Mouse (Mus musculus) 416B (cell line): Measurements from ENCODE around the gene Traf7.
A peak's percentile ranks its signal among the peaks of the same experiment; 100 is the strongest.

ENCODE experiments used
- DNase-seq: peaks from one replicate; pipeline ENCODE4 v3.0.0; 2011; ENCODE audit warnings: low read depth

Gene Traf7

GRCm38 (mm10) chr17:24527723-24528559 is at the start of gene Traf7:
Gene Traf7 (minus strand): TSS chr17:24527938.
- DNase-seq: peak; percentile 100

- no peak for DNase-seq
Observed at GRCm38 (mm10) chr17:24573811-24574210, 46.1 kb upstream of the Traf7 start.

DNA sequence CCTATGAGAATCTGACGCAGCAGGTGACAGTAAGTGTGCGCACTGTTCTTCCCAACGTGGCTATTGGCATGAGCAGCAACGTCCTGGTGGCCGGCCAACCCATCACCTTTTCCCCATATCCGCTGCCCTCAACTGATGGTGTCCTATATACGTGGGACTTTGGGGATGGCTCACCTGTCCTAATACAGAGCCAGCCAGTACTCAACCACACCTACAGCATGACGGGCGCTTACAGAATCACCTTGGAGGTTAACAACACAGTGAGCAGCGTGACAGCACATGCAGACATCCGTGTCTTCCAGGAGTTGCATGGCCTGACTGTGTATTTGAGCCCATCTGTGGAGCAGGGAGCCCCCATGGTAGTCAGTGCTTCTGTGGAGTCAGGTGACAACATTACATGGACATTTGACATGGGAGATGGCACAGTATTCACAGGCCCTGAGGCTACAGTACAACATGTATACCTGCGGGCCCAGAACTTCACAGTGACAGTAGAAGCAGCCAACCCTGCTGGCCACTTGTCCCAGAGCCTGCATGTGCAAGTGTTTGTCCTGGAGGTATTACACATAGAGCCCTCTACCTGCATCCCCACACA is 45.0 kb upstream of the Traf7 start:
- no peak for DNase-seq

DNA sequence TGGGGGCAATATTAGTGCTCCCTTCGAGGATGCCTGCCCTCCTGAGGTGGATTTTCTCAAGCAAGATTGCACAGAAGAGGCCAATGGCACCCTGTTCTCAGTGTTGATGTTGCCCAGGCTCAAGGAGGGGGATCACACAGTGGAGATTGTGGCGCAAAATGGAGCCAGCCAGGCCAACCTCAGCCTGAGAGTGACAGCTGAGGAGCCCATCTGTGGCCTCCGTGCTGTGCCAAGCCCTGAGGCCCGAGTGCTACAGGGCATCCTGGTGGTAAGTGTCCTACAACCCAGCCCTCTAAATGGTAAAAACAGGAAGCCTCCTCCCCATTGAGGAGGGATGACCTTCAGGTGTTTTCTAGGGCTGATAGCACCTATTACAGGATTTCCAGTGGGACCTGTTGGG is 42.1 kb upstream of the Traf7 start:
- no peak for DNase-seq

GRCm38 (mm10) chr17:24567034-24567779 is 39.5 kb upstream of the Traf7 start:
- no peak for DNase-seq

GRCm38 (mm10) chr17:24565792-24566191 is 38.1 kb upstream of the Traf7 start:
- no peak for DNase-seq

DNA sequence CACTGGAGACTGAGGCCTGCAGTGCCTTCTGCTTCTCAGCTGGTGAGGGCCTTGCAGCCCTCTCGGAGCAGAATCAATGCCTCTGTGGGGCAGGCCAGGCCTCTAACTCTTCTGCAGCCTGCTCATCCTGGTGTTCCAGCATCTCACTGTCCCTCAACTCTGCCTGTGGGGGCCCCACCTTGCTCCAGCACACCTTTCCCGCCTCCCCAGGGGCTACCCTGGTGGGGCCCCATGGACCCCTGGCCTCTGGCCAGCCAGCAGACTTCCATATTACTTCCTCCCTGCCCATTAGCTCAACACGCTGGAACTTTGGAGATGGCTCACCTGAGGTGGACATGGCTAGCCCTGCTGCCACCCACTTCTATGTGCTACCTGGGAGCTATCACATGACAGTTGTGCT is 37.4 kb upstream of the Traf7 start:
- DNase-seq: no peak

GRCm38 (mm10) chr17:24564422-24564821 is 36.7 kb upstream of the Traf7 start:
- no peak for DNase-seq

- peak; percentile 59 for DNase-seq
Observed at GRCm38 (mm10) chr17:24563638-24564037, 35.9 kb upstream of the Traf7 start.

DNA sequence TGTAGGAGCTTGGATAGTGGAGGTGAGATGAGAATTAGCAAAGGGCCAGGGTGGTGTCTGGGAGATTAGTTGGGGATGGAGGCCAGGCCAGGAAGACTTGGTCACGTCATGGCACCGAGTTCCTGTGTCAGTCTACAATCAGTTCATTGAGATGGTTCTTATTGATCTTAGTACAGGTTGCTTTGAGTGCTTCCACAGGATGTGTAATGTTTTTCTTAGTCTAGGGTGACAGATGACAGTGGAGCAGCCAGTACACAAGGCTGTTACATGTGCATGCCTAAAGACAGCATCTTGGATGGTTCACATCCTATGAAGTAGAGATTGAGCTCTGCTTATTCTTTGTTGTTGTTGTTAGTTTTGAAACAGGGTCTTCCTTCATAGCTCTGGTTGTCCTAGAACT is 33.9 kb upstream of the Traf7 start:
- no peak for DNase-seq

DNA sequence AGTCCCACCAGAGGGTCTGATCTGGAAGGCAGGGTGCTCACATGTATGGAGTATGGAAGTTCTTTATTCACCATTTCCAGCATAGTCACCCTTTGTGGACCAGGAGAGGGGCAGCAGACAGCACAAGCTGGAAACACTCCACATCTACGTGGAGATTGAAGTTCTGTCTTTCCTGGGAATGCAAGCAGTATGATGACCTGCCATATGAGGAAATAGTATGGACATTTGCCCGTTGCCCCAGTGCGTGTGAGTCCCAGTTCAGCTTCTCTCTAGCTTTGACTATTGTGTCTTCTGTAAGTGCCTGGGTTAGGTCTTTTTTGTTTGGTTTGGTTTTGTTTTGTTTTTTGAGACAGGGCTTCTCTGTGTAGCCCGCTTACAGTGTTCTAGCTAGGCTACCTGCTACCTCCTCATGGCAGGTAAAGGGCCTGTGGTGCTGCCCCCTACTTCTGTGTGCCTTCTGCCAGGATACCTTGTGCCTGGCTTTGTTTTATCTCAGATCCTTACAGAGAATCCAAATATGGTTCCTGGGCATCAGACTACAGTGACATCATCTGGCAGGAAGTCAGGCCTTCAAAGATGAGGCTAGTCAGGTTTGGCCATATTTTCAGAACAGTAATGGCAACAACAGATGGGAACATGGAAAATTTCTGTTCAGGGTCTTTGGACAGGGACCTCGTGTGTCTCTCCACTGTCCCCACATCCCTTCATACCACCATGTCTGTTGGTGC is 32.7 kb upstream of the Traf7 start:
- no peak for DNase-seq

GRCm38 (mm10) chr17:24559146-24559545 is 31.4 kb upstream of the Traf7 start:
- peak; percentile 40 for DNase-seq

GRCm38 (mm10) chr17:24558600-24559099 is 30.9 kb upstream of the Traf7 start:
- DNase-seq: no peak

GRCm38 (mm10) chr17:24557091-24557490 is 29.4 kb upstream of the Traf7 start:
- DNase-seq: no peak

DNA sequence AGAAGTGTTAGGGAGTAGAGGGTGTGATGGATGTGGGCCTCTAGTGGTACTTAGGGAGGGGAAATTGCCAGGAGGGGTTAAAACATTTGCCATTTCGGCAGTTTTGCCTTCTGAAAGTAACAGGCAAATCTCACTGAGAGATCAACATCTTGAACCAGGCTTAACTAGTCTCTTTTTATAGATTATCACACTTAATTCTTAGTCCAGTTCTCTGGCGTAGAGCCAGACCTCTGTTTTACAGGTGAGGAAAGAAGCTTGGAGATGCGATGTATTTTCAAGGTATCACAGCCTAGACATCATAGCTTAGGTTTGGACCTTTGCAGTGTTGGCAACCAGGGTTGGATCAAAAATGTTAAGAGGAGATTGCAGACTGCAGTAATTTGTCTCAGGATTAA is 23.3 kb upstream of the Traf7 start:
- DNase-seq: no peak

DNA sequence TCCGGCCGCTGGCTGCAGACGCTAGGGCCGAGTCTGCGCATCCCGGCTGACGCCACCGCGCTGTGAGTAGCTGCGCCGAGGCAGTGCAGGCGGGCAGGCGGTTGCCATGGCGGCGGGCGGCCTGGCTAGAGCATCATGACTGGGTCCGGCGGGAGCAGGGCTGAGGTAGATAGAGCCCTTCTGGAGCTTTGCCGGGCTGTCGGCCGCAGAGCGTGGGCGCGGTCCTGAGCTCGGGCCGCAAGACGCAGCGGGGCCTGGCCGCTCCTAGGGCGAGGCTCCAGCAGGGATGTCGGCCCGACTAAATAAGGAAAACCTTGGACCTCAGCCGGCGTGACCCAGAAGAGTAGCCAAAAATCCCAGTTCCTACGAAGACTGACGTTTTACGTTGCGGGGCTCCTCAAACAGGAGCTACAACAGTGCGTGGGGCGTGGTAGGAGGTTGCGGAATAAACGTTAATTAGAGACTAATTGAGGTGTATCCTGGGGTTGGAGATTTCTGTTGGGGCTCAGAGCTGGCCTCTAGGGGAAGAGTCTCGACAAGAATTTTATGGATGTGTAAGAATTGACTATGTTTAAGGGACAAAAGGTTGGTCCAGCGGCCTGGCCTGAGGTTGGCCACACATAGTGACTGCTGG is 22.8 kb upstream of the Traf7 start:
- peak; percentile 68 for DNase-seq

DNA sequence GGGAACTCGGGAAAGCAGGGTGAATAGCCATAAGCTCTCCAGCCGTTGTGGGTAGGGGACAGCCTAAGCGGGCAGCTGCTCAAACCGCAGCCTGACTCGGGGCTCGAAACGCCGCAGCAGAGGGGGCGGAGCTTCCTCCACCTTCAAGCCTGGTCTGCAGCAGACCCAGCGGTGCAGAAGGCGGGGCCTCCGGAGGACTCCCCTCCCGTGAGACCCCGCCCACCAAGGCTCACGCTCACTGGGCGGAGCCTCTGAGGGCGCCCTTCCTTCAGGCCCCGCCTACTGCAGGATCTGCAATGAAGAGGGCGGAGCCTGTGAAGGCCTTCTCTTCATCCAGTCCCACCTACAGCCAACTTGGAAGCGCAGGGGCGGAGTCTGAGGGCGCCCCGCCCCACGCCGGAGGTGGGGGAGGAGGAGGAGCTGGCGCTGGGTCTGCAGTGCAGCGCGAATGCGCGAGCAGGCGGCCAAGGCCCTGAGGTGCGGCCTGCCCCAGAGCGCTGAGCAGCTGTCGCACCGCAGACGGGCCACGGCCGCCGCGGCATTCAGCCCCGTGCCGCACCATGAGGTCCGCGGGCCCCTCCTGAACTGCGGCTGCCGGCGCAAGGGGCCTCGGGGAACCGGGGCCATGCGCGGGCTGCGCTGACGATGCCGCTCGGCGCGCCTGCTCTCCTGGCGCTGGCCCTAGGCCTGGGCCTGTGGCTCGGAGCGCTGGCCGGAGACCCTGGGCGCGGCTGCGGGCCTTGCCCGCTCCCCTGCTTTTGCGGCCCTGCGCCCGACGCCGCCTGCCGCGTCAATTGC is 22.1 kb upstream of the Traf7 start, which contains the start of gene Pkd1:
Pkd1 (plus strand) TSS at position 217 of the 798 bp plus-strand sequence.
- DNase-seq: peak; percentile 100

GRCm38 (mm10) chr17:24548921-24549617 is 21.3 kb upstream of the Traf7 start:
- DNase-seq: peak; percentile 87

DNA sequence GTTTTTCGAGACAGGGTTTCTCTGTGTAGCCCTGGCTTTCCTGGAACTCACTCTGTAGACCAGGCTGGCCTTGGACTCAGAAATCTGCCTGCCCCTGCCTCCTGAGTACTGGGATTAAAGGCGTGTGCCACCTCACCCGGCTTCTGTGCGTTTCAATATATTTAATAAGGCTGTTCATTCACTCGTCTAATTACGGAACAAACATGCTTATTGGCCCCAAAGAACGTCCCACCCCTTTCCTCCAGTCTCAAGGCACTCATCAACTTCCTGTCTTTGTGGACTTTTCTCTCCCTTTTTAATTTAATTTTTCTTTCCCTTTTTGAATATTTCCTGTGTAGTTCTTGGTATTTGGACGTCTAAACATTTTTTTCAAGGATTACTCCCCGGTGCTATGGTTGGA is 20.7 kb upstream of the Traf7 start:
- DNase-seq: peak; percentile 75

DNA sequence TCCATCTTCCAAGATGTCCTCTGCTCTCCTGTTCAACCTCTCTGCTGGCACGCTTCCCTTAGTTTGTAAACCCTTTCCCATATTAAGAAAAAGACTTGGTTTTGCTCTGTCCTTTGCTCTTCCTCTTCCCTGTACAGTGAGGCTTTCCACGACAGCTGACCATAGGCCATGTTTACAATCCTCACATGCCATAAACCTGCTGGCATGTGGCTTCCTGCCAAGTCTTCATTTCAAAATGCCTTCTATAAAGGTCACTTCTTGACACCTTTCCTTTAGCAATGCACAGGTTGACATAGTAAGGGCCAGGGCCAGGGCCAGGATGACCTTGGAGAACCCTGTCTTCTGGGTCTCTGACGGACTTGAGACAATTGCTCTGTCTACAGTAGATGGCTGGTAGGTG is 18.5 kb upstream of the Traf7 start:
- DNase-seq: no peak
